Mouse (Mus musculus) midbrain, embryonic 12.5 days (tissue): ENCODE measurements at regions not wholly inside any gene's neighbourhood (a gene's known extent, or its start where the extent isn't known, plus 50 kb on each side); places are given as distances from the start of the nearest gene placed in this dataset.

Source experiments
- ATAC-seq: fragments of 200-750 bp; cut with Nextera tagmentation; 2 replicates; pipeline ENCODE4 v1.8.0; 2017; ENCODE audit warnings: low read depth, moderate TSS enrichment, moderate library complexity; ENCODE audit not compliant: low FRiP score
- H3K27ac ChIP-seq: fragments of 300-500 bp; sonication (generic); replicated peaks from 2 replicates; pipeline ENCODE4 v1.5.1; 2016; ENCODE audit warnings: mild to moderate bottlenecking
- H3K27me3 ChIP-seq: fragments of 300-500 bp; sonication (generic); 2 replicates; pipeline ENCODE4 v1.6.1; 2016; ENCODE audit warnings: mild to moderate bottlenecking
- H3K36me3 ChIP-seq: fragments of 300-500 bp; sonication (generic); 2 replicates; pipeline ENCODE4 v1.6.1; 2016
- H3K4me1 ChIP-seq: fragments of 300-500 bp; sonication (generic); 2 replicates; pipeline ENCODE4 v1.6.1; 2016
- H3K4me2 ChIP-seq: fragments of 300-500 bp; sonication (generic); replicated peaks from 2 replicates; pipeline ENCODE4 v1.6.1; 2016; ENCODE audit warnings: mild to moderate bottlenecking, moderate library complexity
- H3K4me3 ChIP-seq: fragments of 300-500 bp; sonication (generic); 2 replicates; pipeline ENCODE4 v1.5.1; 2016; ENCODE audit warnings: mild to moderate bottlenecking
- H3K9ac ChIP-seq: fragments of 300-500 bp; sonication (generic); replicated peaks from 2 replicates; pipeline ENCODE4 v1.6.1; 2016; ENCODE audit warnings: mild to moderate bottlenecking, moderate library complexity
- H3K9me3 ChIP-seq: fragments of 300-500 bp; sonication (generic); 2 replicates; pipeline ENCODE4 v1.6.1; 2016; ENCODE audit warnings: mild to moderate bottlenecking
- WGBS: fragments of 180-500 bp; shearing (Covaris S2); methylation state at CpG from one replicate; pipeline ENCODE4 v1.1.7; 2016; 5-methylcytosine and 5-hydroxymethylcytosine counted together

- Histone ChIP-seq H3K36me3 (no peaks in the 10 kb centered on the region), H3K4me1 (no peaks in the 10 kb centered on the region), H3K4me2 (no peak overlapping the region), H3K27ac (no peak overlapping the region), H3K9me3 (no peaks in the 10 kb centered on the region), H3K27me3 (no peaks in the 10 kb centered on the region), H3K9ac (no peak overlapping the region), H3K4me3 (no peak overlapping the region)
- ATAC-seq: no peak
- 48% methylated on average over 1 of the region's 1 CpGs for WGBS
Observed at GRCm38 (mm10) chr12:16083176-16083575, 266.5 kb upstream of the Trib2 start.

DNA sequence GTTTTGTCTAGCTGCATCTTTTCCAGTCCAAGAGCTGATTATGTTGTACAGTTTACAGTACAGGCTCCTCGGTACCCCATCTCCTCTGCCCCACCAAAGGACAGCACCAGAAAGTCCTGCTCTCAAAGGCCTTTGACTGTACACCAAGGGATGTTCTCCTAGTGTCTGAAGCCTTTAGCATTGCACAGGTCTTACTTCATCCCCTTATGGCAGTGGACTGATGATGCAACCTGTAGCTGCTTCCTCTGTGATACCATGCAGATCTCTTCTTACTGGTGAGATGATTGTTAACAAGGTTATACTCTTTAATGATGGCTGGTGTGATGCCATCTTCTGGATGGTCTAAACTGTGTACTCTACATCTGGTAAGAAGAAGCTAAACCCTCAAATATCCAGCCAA, 260.5 kb upstream of the Trib2 start:
- no peaks in the 10 kb centered on the region for H3K36me3 ChIP-seq
- ATAC-seq: no peak
- no peaks in the 10 kb centered on the region for H3K4me1 ChIP-seq
- H3K27me3 ChIP-seq: no peaks in the 10 kb centered on the region
- no peak overlapping the region for H3K27ac ChIP-seq
- no peak overlapping the region for H3K9ac ChIP-seq
- H3K4me3 ChIP-seq: no peak overlapping the region
- no peak overlapping the region for H3K4me2 ChIP-seq
- 88% methylated on average over 1 of the region's 1 CpGs for WGBS
- no peaks in the 10 kb centered on the region for H3K9me3 ChIP-seq

GRCm38 (mm10) chr12:16075962-16076361, 259.2 kb upstream of the Trib2 start:
- Histone ChIP-seq H3K36me3 (no peaks in the 10 kb centered on the region), H3K9me3 (no peaks in the 10 kb centered on the region), H3K4me1 (no peaks in the 10 kb centered on the region), H3K27me3 (no peaks in the 10 kb centered on the region), H3K4me3 (no peak overlapping the region), H3K27ac (no peak overlapping the region), H3K4me2 (no peak overlapping the region), H3K9ac (no peak overlapping the region)
- 84% methylated on average over 2 of the region's 2 CpGs for WGBS
- ATAC-seq: no peak

GRCm38 (mm10) chr12:16068940-16069339, 252.2 kb upstream of the Trib2 start:
- no peak for ATAC-seq
- no peaks in the 10 kb centered on the region for H3K4me1 ChIP-seq
- 93% methylated on average over 13 of the region's 13 CpGs for WGBS

DNA sequence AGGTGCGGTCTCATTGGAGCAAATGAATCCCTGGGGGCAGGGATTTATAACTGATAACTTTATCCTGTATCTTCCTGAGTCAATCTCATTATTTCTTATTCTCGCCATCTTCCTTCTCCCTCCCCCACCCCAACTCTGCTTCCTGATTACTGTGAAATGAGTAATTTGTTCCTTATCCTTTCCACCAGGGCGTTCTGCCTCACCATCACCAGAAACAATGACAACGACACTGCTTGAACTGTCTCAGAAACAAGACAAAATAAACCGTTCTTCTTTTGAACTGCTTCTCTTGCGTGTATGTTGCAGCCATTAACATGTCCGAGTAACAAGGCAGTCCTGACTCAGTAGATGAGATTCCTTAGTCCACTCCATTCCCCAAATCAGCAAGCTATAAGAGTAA, 246.0 kb upstream of the Trib2 start:
- Histone ChIP-seq H3K4me2 (no peak overlapping the region), H3K9me3 (no peaks in the 10 kb centered on the region), H3K4me3 (no peak overlapping the region), H3K27ac (no peak overlapping the region), H3K36me3 (no peaks in the 10 kb centered on the region), H3K9ac (no peak overlapping the region), H3K27me3 (no peaks in the 10 kb centered on the region), H3K4me1 (no peaks in the 10 kb centered on the region)
- 85% methylated on average over 7 of the region's 7 CpGs for WGBS
- ATAC-seq: no peak

More at GRCm38 (mm10) chr12:16068940-16069339, 252.2 kb upstream of the Trib2 start:
- Histone ChIP-seq H3K36me3 (no peaks in the 10 kb centered on the region), H3K27me3 (no peaks in the 10 kb centered on the region), H3K9ac (no peak overlapping the region), H3K4me3 (no peak overlapping the region), H3K27ac (no peak overlapping the region), H3K4me2 (no peak overlapping the region), H3K9me3 (no peaks in the 10 kb centered on the region)

- Histone ChIP-seq H3K27ac (no peak overlapping the region), H3K9me3 (no peaks in the 10 kb centered on the region), H3K4me3 (no peak overlapping the region), H3K4me2 (no peak overlapping the region), H3K9ac (no peak overlapping the region), H3K27me3 (no peaks in the 10 kb centered on the region), H3K36me3 (no peaks in the 10 kb centered on the region), H3K4me1 (no peaks in the 10 kb centered on the region)
- ATAC-seq: no peak
- WGBS: 82% methylated on average over 5 of the region's 5 CpGs
Observed at GRCm38 (mm10) chr12:16060461-16060860, 243.7 kb upstream of the Trib2 start.

GRCm38 (mm10) chr12:16058255-16058654, 241.5 kb upstream of the Trib2 start:
- Histone ChIP-seq H3K27me3 (no peaks in the 10 kb centered on the region), H3K4me1 (no peaks in the 10 kb centered on the region), H3K27ac (no peak overlapping the region), H3K4me2 (no peak overlapping the region), H3K9ac (no peak overlapping the region), H3K9me3 (no peaks in the 10 kb centered on the region), H3K36me3 (no peaks in the 10 kb centered on the region), H3K4me3 (no peak overlapping the region)
- 93% methylated on average over 3 of the region's 3 CpGs for WGBS
- ATAC-seq: no peak

DNA sequence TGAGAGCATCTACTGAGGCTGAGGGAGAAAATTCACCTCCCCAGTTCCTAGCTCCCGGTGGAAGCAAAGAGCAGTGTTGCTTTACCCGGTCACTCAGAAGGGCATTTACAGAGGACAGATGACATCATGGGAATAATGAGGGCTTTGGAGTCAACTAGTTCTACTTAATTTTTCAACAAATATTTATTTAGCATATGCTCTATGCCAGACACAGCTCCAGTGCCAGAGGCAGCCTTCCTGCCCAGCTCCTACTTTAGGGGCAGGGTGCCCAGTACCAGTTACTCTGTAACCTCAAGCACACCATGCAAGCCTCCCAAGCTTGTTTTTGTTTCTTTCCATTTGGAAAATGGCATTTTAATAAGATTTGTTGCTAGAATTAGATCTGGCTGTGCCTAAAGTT, 240.1 kb upstream of the Trib2 start:
- Histone ChIP-seq H3K4me2 (no peak overlapping the region), H3K9me3 (no peaks in the 10 kb centered on the region), H3K27ac (no peak overlapping the region), H3K4me1 (no peaks in the 10 kb centered on the region), H3K27me3 (no peaks in the 10 kb centered on the region), H3K36me3 (no peaks in the 10 kb centered on the region), H3K9ac (no peak overlapping the region), H3K4me3 (no peak overlapping the region)
- 89% methylated on average over 2 of the region's 2 CpGs for WGBS
- ATAC-seq: no peak

DNA sequence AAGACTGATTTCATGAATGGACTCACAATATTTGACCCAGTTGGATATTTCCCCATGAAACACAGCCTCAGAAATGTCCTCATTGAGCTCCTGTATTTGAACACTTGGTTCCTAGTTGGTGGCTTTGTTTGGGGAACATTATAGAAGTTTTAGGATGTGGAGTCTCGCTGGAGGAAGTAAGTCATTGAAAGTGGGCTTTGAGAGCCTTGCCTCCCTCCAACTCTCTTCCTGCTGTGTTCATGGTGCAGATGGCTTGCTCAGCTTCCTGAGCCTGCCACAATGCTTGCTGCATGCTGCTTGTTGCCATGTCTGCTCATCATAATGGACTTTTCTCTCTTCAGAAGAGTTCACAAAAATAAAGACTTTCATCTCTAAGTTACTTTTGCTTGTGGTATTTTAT, 239.5 kb upstream of the Trib2 start:
- Histone ChIP-seq H3K27me3 (no peaks in the 10 kb centered on the region), H3K4me2 (no peak overlapping the region), H3K9me3 (no peaks in the 10 kb centered on the region), H3K4me1 (no peaks in the 10 kb centered on the region), H3K36me3 (no peaks in the 10 kb centered on the region), H3K4me3 (no peak overlapping the region), H3K27ac (no peak overlapping the region), H3K9ac (no peak overlapping the region)
- 74% methylated on average over 1 of the region's 1 CpGs for WGBS
- no peak for ATAC-seq

DNA sequence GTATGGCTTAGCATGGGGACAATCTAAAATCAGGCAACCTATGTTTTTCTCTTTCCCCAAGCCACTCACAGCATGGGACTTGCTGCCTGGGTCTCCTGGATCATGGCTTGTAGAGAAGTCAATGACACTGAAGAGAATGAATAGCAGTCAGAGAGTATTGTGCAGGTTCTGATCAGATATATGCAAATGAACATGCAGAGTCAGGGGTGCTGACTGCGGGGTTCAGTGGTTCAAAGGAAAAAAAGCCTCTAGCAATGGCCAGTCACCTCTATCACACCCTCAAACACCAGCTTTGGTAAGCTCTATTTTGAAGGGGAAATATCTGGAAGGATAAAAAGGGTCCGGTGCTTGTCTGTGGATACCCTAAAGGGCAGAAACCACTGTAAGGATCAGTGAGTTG, 237.9 kb upstream of the Trib2 start:
- no peak overlapping the region for H3K4me2 ChIP-seq
- H3K27me3 ChIP-seq: no peaks in the 10 kb centered on the region
- H3K27ac ChIP-seq: no peak overlapping the region
- WGBS: 90% methylated on average over 2 of the region's 2 CpGs
- ATAC-seq: no peak
- no peaks in the 10 kb centered on the region for H3K36me3 ChIP-seq
- no peaks in the 10 kb centered on the region for H3K4me1 ChIP-seq
- H3K4me3 ChIP-seq: no peak overlapping the region
- H3K9me3 ChIP-seq: no peaks in the 10 kb centered on the region
- H3K9ac ChIP-seq: no peak overlapping the region

DNA sequence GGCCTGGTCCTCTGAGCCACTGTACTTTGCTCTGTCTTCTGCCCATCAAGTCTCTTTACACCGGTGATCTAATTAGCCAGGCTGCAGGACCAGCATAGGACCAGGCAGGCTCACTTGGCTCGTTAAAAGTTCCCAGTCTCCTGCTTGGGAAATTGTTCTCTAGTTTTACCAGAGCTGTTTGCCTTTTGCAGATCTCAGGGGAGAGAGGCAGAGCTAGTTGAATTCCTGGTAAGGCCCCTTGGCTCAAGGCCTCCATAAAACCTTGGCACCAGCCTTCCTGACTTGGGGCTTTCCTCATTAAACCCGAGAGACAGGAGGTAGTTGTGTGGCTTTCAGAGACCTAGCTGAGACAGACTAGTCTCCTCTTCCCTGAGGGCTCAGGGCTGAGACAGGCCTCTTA, 237.0 kb upstream of the Trib2 start:
- Histone ChIP-seq H3K4me3 (no peak overlapping the region), H3K9ac (no peak overlapping the region), H3K36me3 (no peaks in the 10 kb centered on the region), H3K9me3 (no peaks in the 10 kb centered on the region), H3K27me3 (no peaks in the 10 kb centered on the region), H3K27ac (no peak overlapping the region), H3K4me2 (no peak overlapping the region), H3K4me1 (no peaks in the 10 kb centered on the region)
- no peak for ATAC-seq
- WGBS: 88% methylated on average over 3 of the region's 3 CpGs

DNA sequence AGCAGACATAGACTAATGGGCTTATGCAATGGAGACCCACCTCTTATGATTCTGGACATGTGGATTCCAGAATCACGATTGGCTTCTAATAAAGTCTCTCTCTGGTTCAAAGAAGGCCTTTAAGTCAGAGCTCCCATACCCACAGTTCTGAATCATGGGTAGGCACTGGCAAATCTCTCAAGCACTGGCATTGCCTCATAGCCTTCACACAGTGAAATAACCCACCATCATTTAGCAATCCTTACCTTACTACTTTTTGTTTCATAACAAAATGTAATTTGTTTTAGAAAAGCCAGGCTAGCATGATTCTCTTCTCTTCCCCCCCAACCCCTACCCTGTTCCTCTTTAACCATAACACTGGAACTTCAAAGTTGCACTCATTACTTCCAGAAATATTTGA, 236.3 kb upstream of the Trib2 start:
- ATAC-seq: no peak
- Histone ChIP-seq H3K36me3 (no peaks in the 10 kb centered on the region), H3K9ac (no peak overlapping the region), H3K4me3 (no peak overlapping the region), H3K27me3 (no peaks in the 10 kb centered on the region), H3K9me3 (no peaks in the 10 kb centered on the region), H3K4me2 (no peak overlapping the region), H3K27ac (no peak overlapping the region), H3K4me1 (no peaks in the 10 kb centered on the region)
- WGBS: 86% methylated on average over 1 of the region's 1 CpGs

GRCm38 (mm10) chr12:16052353-16052752, 235.6 kb upstream of the Trib2 start:
- no peaks in the 10 kb centered on the region for H3K9me3 ChIP-seq
- 85% methylated on average over 3 of the region's 3 CpGs for WGBS
- no peaks in the 10 kb centered on the region for H3K27me3 ChIP-seq
- no peak for ATAC-seq
- H3K4me1 ChIP-seq: no peaks in the 10 kb centered on the region
- no peak overlapping the region for H3K4me3 ChIP-seq
- H3K4me2 ChIP-seq: no peak overlapping the region
- H3K36me3 ChIP-seq: no peaks in the 10 kb centered on the region
- no peak overlapping the region for H3K27ac ChIP-seq
- H3K9ac ChIP-seq: no peak overlapping the region
